Mouse (Mus musculus) heart, embryonic 13.5 days (tissue): ENCODE results near the gene Oxct1. TPM values are rescaled to one million over a fixed set of nuclear protein-coding genes. Genes with fewer than 3 reads are reported as not detected.
A peak's percentile ranks its signal among the peaks of the same experiment; 100 is the strongest.

Experiments used
- ATAC-seq: fragments of 200-750 bp; cut with Nextera tagmentation; 2 replicates; pipeline ENCODE4 v1.8.0; 2017; ENCODE audit warnings: moderate TSS enrichment; ENCODE audit not compliant: insufficient number of reproducible peaks, low FRiP score, low TSS enrichment; ENCODE audit errors: extremely low read depth
- H3K27ac ChIP-seq: fragments of 300-500 bp; sonication (generic); replicated peaks from 2 replicates; pipeline ENCODE4 v1.5.1; 2015; ENCODE audit warnings: moderate library complexity, mild to moderate bottlenecking, inconsistent platforms
- H3K27me3 ChIP-seq: fragments of 300-500 bp; sonication (generic); replicated peaks from 2 replicates; pipeline ENCODE4 v1.6.1; 2015; ENCODE audit warnings: mild to moderate bottlenecking, inconsistent platforms
- H3K36me3 ChIP-seq: fragments of 300-500 bp; sonication (generic); 2 replicates; pipeline ENCODE4 v1.6.1; 2015; ENCODE audit warnings: mild to moderate bottlenecking, inconsistent platforms
- H3K4me1 ChIP-seq: fragments of 300-500 bp; sonication (generic); 2 replicates; pipeline ENCODE4 v1.6.1; 2015; ENCODE audit warnings: inconsistent platforms
- H3K4me2 ChIP-seq: fragments of 300-500 bp; sonication (generic); 2 replicates; pipeline ENCODE4 v1.6.1; 2015; ENCODE audit warnings: inconsistent platforms, mild to moderate bottlenecking, moderate library complexity
- H3K4me3 ChIP-seq: fragments of 300-500 bp; sonication (generic); 2 replicates; pipeline ENCODE4 v1.5.1; 2015; ENCODE audit warnings: moderate library complexity, mild to moderate bottlenecking, inconsistent platforms
- H3K9ac ChIP-seq: fragments of 300-500 bp; sonication (generic); 2 replicates; pipeline ENCODE4 v1.6.1; 2015; ENCODE audit warnings: inconsistent platforms, mild to moderate bottlenecking, moderate library complexity
- H3K9me3 ChIP-seq: fragments of 300-500 bp; sonication (generic); 2 replicates; pipeline ENCODE4 v1.6.1; 2016; ENCODE audit warnings: inconsistent platforms
- WGBS: fragments of 180-500 bp; shearing (Covaris S2); methylation state at CpG from one replicate; pipeline ENCODE4 v1.1.7; 2015; ENCODE audit warnings: mixed read lengths; 5-methylcytosine and 5-hydroxymethylcytosine counted together
- polyA plus RNA-seq: library from polyadenylated mRNA; unstranded; fragments of >200 nt; fragmentation: Nextera tagmentation; extraction: Ambion mirVana; gene quantifications from 2 replicates; pipeline ENCODE4 v1.2.1, GENCODE M21; 2015

Gene Oxct1
- polyA plus RNA-seq, 1 experiment from 2014 or later, result 273 TPM

GRCm38 (mm10) chr15:4033168-4034004, 7.2 kb downstream of the Oxct1 start:
- H3K4me1 ChIP-seq, result peaks cover 43% of the 10 kb centered on the region
- H3K27me3 ChIP-seq, result no peaks in the 10 kb centered on the region
- no peak overlapping the region for H3K4me3 ChIP-seq
- WGBS, result 48% methylated on average over 3 of the region's 3 CpGs
- H3K27ac ChIP-seq, result peak overlapping the region; percentile 57
- H3K9ac ChIP-seq, result no peak overlapping the region
- no peak for ATAC-seq
- H3K36me3 ChIP-seq, result peaks cover 31% of the 10 kb centered on the region
- no peak overlapping the region for H3K4me2 ChIP-seq
- no peaks in the 10 kb centered on the region for H3K9me3 ChIP-seq

- no peak for ATAC-seq
- H3K36me3 ChIP-seq, result peaks cover 64% of the 10 kb centered on the region
- H3K27ac ChIP-seq, result no peak overlapping the region
- H3K9me3 ChIP-seq, result no peaks in the 10 kb centered on the region
- no peak overlapping the region for H3K9ac ChIP-seq
- H3K4me2 ChIP-seq, result no peak overlapping the region
- WGBS, result 45% methylated on average over 3 of the region's 3 CpGs
- no peak overlapping the region for H3K4me3 ChIP-seq
- peaks cover 14% of the 10 kb centered on the region for H3K4me1 ChIP-seq
- H3K27me3 ChIP-seq, result no peaks in the 10 kb centered on the region
These were observed 16.2 kb downstream of the Oxct1 start for GRCm38 (mm10) chr15:4042423-4042822.

DNA sequence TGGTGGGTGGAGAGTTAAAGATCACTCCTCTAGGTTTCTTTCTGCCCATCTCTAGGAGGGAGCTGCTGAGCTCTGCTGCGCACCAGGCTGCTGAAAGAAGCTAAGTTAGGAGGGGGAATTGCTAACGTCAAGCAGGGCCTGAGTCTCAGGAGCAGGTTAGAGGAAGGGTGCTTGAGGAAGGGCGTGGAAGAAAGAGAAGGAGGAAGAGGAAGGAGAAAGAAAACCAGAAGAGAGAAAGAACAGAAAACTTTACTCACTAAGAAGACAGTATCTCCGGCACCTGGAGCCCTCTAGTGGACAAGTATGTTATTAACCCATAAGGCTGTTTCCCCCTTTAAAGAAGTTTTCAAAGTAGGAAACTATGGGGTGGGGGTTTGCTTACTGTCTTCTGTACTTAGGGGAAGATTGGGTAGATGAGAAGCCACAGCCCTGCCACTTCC, 16.9 kb downstream of the Oxct1 start:
- Histone ChIP-seq H3K27me3 (no peaks in the 10 kb centered on the region), H3K27ac (no peak overlapping the region), H3K9me3 (no peaks in the 10 kb centered on the region), H3K36me3 (peaks cover 64% of the 10 kb centered on the region), H3K4me2 (peak overlapping the region; percentile 27; the same call in 1 of the 2 replicates), H3K9ac (no peak overlapping the region), H3K4me3 (no peak overlapping the region), H3K4me1 (peaks cover 14% of the 10 kb centered on the region)
- no peak for ATAC-seq
- WGBS, result 21% methylated on average over 4 of the region's 4 CpGs

- no peaks in the 10 kb centered on the region for H3K4me1 ChIP-seq
- H3K4me2 ChIP-seq, result no peak overlapping the region
- no peaks in the 10 kb centered on the region for H3K27me3 ChIP-seq
- no peak for ATAC-seq
- no peak overlapping the region for H3K4me3 ChIP-seq
- H3K36me3 ChIP-seq, result peaks cover 83% of the 10 kb centered on the region
- no peak overlapping the region for H3K9ac ChIP-seq
- H3K9me3 ChIP-seq, result no peaks in the 10 kb centered on the region
- WGBS, result 18% methylated on average over 5 of the region's 5 CpGs
- H3K27ac ChIP-seq, result no peak overlapping the region
These were observed 30.4 kb downstream of the Oxct1 start for GRCm38 (mm10) chr15:4056627-4057026.

DNA sequence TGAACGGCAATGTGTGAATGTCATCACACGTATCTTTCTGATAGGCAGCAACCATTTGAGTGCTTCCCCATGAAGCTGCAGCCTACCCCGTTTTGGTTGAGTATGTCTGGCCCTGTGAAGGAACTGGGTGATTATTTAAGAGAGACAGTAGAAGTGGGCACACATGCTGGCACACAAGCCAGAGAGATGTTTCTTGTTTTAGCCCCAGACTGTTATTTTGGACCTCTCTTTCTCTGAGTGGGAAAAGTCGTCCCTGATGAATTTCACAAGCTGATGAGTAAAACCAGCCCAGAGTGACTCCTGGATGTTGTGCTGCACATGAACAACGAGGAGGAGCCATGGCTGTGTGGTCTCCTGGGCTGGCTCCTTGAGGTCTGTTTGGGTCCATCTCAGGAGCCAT, 37.4 kb downstream of the Oxct1 start:
- WGBS, result 52% methylated on average over 5 of the region's 5 CpGs
- no peak for ATAC-seq
- Histone ChIP-seq H3K9ac (no peak overlapping the region), H3K27ac (peak overlapping the region; percentile 42), H3K4me2 (no peak overlapping the region), H3K9me3 (no peaks in the 10 kb centered on the region), H3K27me3 (no peaks in the 10 kb centered on the region), H3K4me1 (peaks cover 9% of the 10 kb centered on the region), H3K4me3 (no peak overlapping the region), H3K36me3 (peaks cover 72% of the 10 kb centered on the region)

- no peak for ATAC-seq
- Histone ChIP-seq H3K9me3 (no peaks in the 10 kb centered on the region), H3K27ac (peak overlapping the region; percentile 42), H3K36me3 (peaks cover 68% of the 10 kb centered on the region), H3K4me1 (peaks cover 9% of the 10 kb centered on the region), H3K4me3 (no peak overlapping the region), H3K4me2 (no peak overlapping the region), H3K9ac (no peak overlapping the region), H3K27me3 (no peaks in the 10 kb centered on the region)
- WGBS, result 51% methylated on average over 7 of the region's 7 CpGs
These were observed 37.8 kb downstream of the Oxct1 start for GRCm38 (mm10) chr15:4064013-4064412.

GRCm38 (mm10) chr15:4064694-4065093, 38.5 kb downstream of the Oxct1 start:
- Histone ChIP-seq H3K4me2 (no peak overlapping the region), H3K4me1 (peaks cover 9% of the 10 kb centered on the region), H3K36me3 (peaks cover 61% of the 10 kb centered on the region), H3K27me3 (no peaks in the 10 kb centered on the region), H3K27ac (no peak overlapping the region), H3K9me3 (no peaks in the 10 kb centered on the region), H3K9ac (no peak overlapping the region), H3K4me3 (no peak overlapping the region)
- ATAC-seq, result no peak
- WGBS, result 81% methylated on average over 5 of the region's 5 CpGs

- Histone ChIP-seq H3K4me3 (no peak overlapping the region), H3K9me3 (no peaks in the 10 kb centered on the region), H3K4me1 (peaks cover 9% of the 10 kb centered on the region), H3K27me3 (no peaks in the 10 kb centered on the region), H3K27ac (no peak overlapping the region), H3K4me2 (no peak overlapping the region), H3K9ac (no peak overlapping the region), H3K36me3 (peaks cover 53% of the 10 kb centered on the region)
- ATAC-seq, result no peak
- WGBS, result 79% methylated on average over 5 of the region's 5 CpGs
These were observed 41.2 kb downstream of the Oxct1 start for GRCm38 (mm10) chr15:4067273-4067990.

DNA sequence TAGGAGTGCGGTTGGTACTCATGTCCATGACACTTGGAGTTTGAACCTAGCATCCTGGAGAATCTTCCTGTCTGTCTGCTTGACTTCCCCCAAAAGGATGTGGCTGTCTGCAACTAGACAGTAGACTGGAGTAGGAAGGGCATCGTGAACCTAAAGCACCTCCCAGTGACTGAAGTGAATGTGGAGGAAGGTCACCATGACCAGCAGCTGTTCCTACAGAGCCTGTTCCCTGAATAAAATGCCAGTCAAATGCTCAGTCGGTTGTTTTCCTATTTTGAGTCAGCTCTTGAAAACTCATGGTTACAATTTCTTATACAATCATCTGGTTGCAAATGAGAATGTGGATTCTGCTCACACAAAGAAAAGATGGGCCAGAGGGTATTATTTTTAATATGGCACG, 51.8 kb downstream of the Oxct1 start:
- H3K4me1 ChIP-seq, result peaks cover 6% of the 10 kb centered on the region
- no peak overlapping the region for H3K9ac ChIP-seq
- H3K27me3 ChIP-seq, result no peaks in the 10 kb centered on the region
- no peak for ATAC-seq
- H3K4me3 ChIP-seq, result no peak overlapping the region
- H3K9me3 ChIP-seq, result peaks cover 4% of the 10 kb centered on the region; the same call in 1 of the 2 replicates
- peaks cover 50% of the 10 kb centered on the region for H3K36me3 ChIP-seq
- 69% methylated on average over 4 of the region's 4 CpGs for WGBS
- no peak overlapping the region for H3K27ac ChIP-seq
- H3K4me2 ChIP-seq, result no peak overlapping the region

GRCm38 (mm10) chr15:4078785-4079184, 52.6 kb downstream of the Oxct1 start:
- Histone ChIP-seq H3K9ac (no peak overlapping the region), H3K27ac (no peak overlapping the region), H3K36me3 (peaks cover 42% of the 10 kb centered on the region), H3K4me1 (peaks cover 6% of the 10 kb centered on the region), H3K27me3 (no peaks in the 10 kb centered on the region), H3K4me3 (no peak overlapping the region), H3K4me2 (no peak overlapping the region), H3K9me3 (peaks cover 4% of the 10 kb centered on the region; the same call in 1 of the 2 replicates)
- ATAC-seq, result no peak
- 61% methylated on average over 5 of the region's 5 CpGs for WGBS

DNA sequence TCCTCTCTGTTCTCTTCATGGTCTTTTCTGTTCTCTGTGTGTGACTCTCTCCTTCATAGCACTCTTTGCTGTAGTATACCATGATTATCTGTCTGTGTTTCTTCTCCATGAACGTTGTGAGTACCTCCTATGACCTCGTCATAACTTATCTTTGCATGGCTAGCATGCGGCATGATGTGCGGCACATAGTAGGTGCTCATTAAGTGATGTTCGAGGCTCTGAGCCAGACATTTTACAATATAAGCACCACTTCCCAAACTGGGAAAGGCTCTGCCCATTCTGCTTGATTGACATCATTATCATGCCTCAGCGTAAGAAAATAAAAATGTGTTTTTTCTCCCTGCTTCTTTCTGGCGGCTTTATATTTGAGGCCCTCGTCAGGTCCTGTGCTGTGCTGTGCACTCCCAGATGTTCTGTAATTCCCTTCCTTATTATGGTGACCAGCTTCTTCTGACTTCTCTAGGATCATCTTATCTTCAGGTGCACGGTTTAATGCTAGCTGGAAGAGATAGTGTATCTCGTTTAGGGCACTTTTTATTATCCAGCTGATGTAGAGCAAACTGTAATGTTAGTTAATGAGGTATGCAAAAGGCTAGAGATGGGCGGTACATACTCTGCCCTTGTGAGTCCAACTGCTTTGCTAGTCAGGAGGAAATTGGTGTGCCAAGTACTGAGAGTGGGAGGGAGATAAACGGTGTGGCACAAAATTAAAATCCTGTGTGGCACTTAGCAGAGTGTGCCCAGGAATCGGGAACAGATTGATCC, 53.4 kb downstream of the Oxct1 start:
- H3K4me2 ChIP-seq, result no peak overlapping the region

More for the DNA sequence above, 53.4 kb downstream of the Oxct1 start:
- WGBS, result 83% methylated on average over 13 of the region's 13 CpGs
- H3K4me3 ChIP-seq, result no peak overlapping the region
- H3K9ac ChIP-seq, result no peak overlapping the region
- peaks cover 40% of the 10 kb centered on the region for H3K36me3 ChIP-seq
- H3K27me3 ChIP-seq, result no peaks in the 10 kb centered on the region
- peaks cover 4% of the 10 kb centered on the region; the same call in 1 of the 2 replicates for H3K9me3 ChIP-seq
- ATAC-seq, result no peak
- no peak overlapping the region for H3K27ac ChIP-seq
- peaks cover 6% of the 10 kb centered on the region for H3K4me1 ChIP-seq
